Mouse (Mus musculus): ENCODE measurements around the gene Slc25a41. TPM values are rescaled to one million over a fixed set of nuclear protein-coding genes. Genes with fewer than 3 reads are reported as not detected.
"Not testable (repeated sequence)": the region's sequence is repeated elsewhere in the genome, so short reads cannot be mapped to it uniquely, and the experiment has no call there.

Gene Slc25a41
- polyA plus RNA-seq, 1 experiment, result not detected

DNA sequence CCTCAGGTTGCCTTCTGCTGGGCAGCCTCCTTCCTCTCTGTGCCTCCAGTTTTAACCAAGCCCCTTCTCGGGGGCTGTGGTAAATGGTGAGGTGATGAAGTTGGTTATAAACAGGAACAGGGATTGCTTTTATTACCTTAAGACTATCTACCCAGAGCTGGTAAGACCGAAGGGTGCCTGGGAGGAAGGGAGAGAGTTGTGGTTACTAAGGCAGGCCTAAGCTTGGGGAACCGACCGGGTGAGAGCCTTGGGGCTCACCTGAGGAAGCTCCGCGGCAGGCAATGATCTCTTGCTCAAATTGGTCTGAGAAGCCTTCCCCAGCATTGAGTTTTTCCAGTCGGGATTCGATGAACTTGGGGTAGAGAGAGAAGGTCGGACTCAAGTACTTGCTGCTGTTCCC lies 28.8 kb upstream of the Slc25a41 start:
- Histone ChIP-seq H3K27ac (ENCODE audit: insufficient read depth, low read length) (no peak overlapping the region), H3K4me3 (ENCODE audit: insufficient read depth, low read length) (no peak overlapping the region), H3K4me1 (ENCODE audit: control insufficient read depth, insufficient read depth, low read length) (no peaks in the 10 kb centered on the region)
- TF ChIP-seq POLR2A (IDR thresholded peaks at IDR 0.05; ENCODE audit: low read depth, low read length) (no peak), CTCF (IDR thresholded peaks at IDR 0.05; ENCODE audit: borderline replicate concordance, insufficient read depth, low read length) (no peak)

DNA sequence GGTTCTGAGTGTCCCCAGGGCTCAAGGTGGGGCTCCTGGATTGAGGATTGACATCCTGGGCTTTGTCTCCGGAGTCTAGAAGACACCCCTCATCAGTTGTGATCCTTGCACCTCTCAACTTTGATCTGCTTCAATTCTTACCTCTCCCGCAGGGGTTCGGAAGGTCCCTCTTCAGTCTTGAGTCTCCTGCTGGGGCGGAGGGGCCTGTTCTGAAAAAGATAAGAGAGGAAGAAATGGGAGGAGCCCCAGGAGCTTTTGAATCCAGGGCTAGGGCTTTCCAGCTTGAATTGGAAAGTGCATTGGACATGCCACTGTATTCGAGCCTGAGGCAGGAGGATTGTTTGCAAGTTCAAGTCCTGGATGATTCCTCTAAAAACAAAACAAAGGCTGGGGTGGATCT lies 25.5 kb upstream of the Slc25a41 start:
- H3K27ac ChIP-seq (ENCODE audit: insufficient read depth, low read length), result no peak overlapping the region
- H3K4me3 ChIP-seq (ENCODE audit: insufficient read depth, low read length), result no peak overlapping the region
- no peak for TF ChIP-seq CTCF (IDR thresholded peaks at IDR 0.05; ENCODE audit: borderline replicate concordance, insufficient read depth, low read length)
- no peak for TF ChIP-seq POLR2A (IDR thresholded peaks at IDR 0.05; ENCODE audit: low read depth, low read length)
- no peaks in the 10 kb centered on the region for H3K4me1 ChIP-seq (ENCODE audit: control insufficient read depth, insufficient read depth, low read length)

DNA sequence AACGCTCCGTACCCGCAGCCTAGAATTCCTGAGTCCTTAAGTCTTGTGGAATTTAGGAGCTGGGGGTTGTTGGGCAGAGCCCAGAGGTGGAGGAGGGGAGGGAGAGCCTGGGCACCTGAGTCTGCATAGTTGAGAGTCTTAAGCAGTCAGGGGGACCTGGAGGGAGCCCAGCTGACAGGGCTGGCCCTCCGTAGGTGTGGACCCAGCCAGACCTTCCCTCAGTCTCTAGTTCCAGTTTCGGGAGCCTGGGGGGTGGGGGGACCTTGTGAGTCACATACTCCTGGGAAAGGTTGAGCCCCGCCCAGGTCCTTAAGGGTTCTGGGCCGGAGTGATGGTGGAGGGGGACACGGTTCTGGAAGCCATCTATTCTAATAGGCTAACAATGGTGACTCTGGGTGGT lies 21.6 kb upstream of the Slc25a41 start:
- H3K4me1 ChIP-seq (ENCODE audit: control insufficient read depth, insufficient read depth, low read length), result no peaks in the 10 kb centered on the region
- no peak overlapping the region for H3K4me3 ChIP-seq (ENCODE audit: insufficient read depth, low read length)
- TF ChIP-seq CTCF (IDR thresholded peaks at IDR 0.05; ENCODE audit: borderline replicate concordance, insufficient read depth, low read length) (no peak), POLR2A (IDR thresholded peaks at IDR 0.05; ENCODE audit: low read depth, low read length) (no peak)
- H3K27ac ChIP-seq (ENCODE audit: insufficient read depth, low read length), result no peak overlapping the region

- H3K27ac ChIP-seq (ENCODE audit: insufficient read depth, low read length), result no peak overlapping the region
- no peaks in the 10 kb centered on the region for H3K4me1 ChIP-seq (ENCODE audit: control insufficient read depth, insufficient read depth, low read length)
- H3K4me3 ChIP-seq (ENCODE audit: insufficient read depth, low read length), result no peak overlapping the region
- no peak for TF ChIP-seq CTCF (IDR thresholded peaks at IDR 0.05; ENCODE audit: borderline replicate concordance, insufficient read depth, low read length)
- no peak for TF ChIP-seq POLR2A (IDR thresholded peaks at IDR 0.05; ENCODE audit: low read depth, low read length)
Observed at GRCm38 (mm10) chr17:57062548-57062947, 21.1 kb upstream of the Slc25a41 start.

DNA sequence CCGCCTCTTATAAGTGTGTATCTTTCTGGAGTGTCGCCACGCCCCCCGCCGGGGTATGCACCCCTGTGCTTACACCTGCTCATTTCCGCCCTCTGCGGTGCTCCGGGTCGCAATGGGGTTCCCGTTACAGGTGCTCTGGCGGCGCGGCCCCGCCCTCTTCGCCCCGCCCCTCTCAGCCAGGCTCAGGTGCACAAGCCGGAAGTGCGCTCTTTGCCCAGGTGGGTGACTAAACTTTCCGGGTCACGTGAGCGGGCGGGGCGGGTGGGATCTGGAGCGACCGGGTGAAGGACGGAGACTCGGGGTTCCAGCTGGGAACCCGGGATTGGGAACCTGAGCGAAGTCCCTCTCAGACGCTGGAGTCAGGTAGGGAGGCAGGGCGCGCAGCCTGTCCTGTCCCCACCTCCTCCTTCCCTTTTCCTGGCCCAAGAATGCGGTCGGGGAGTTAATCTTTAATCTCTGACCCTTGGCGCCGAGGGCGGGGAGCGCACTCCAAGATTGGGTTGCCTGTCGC lies 20.6 kb upstream of the Slc25a41 start:
- H3K27ac ChIP-seq (ENCODE audit: insufficient read depth, low read length), result no peak overlapping the region
- TF ChIP-seq CTCF (IDR thresholded peaks at IDR 0.05; ENCODE audit: borderline replicate concordance, insufficient read depth, low read length), result no peak
- no peak for TF ChIP-seq POLR2A (IDR thresholded peaks at IDR 0.05; ENCODE audit: low read depth, low read length)

GRCm38 (mm10) chr17:57061069-57061468 lies 19.6 kb upstream of the Slc25a41 start:
- Histone ChIP-seq H3K27ac (ENCODE audit: insufficient read depth, low read length) (no peak overlapping the region), H3K4me1 (ENCODE audit: control insufficient read depth, insufficient read depth, low read length) (no peaks in the 10 kb centered on the region), H3K4me3 (ENCODE audit: insufficient read depth, low read length) (no peak overlapping the region)
- TF ChIP-seq POLR2A (IDR thresholded peaks at IDR 0.05; ENCODE audit: low read depth, low read length) (no peak), CTCF (IDR thresholded peaks at IDR 0.05; ENCODE audit: borderline replicate concordance, insufficient read depth, low read length) (no peak)

More for the DNA sequence above, 20.6 kb upstream of the Slc25a41 start:
- Histone ChIP-seq H3K4me3 (ENCODE audit: insufficient read depth, low read length) (no peak overlapping the region), H3K4me1 (ENCODE audit: control insufficient read depth, insufficient read depth, low read length) (no peaks in the 10 kb centered on the region)

- Histone ChIP-seq H3K4me1 (ENCODE audit: control insufficient read depth, insufficient read depth, low read length) (no peaks in the 10 kb centered on the region), H3K27ac (ENCODE audit: insufficient read depth, low read length) (no peak overlapping the region), H3K4me3 (ENCODE audit: insufficient read depth, low read length) (peak overlapping the region; percentile 80)
- no peak for TF ChIP-seq CTCF (IDR thresholded peaks at IDR 0.05; ENCODE audit: borderline replicate concordance, insufficient read depth, low read length)
- no peak for TF ChIP-seq POLR2A (IDR thresholded peaks at IDR 0.05; ENCODE audit: low read depth, low read length)
Observed at GRCm38 (mm10) chr17:57060231-57060801, 18.9 kb upstream of the Slc25a41 start.

- H3K4me3 ChIP-seq (ENCODE audit: insufficient read depth, low read length), result peak within 1 kb of the TSS; percentile 80
- no peaks in the 10 kb centered on the region for H3K4me1 ChIP-seq (ENCODE audit: control insufficient read depth, insufficient read depth, low read length)
- TF ChIP-seq CTCF (IDR thresholded peaks at IDR 0.05; ENCODE audit: borderline replicate concordance, insufficient read depth, low read length), result no peak
- TF ChIP-seq POLR2A (IDR thresholded peaks at IDR 0.05; ENCODE audit: low read depth, low read length), result no peak
- H3K27ac ChIP-seq (ENCODE audit: insufficient read depth, low read length), result no peak within 1 kb of the TSS
Observed at GRCm38 (mm10) chr17:57059486-57059977, 18.1 kb upstream of the Slc25a41 start, which contains the start of gene Slc25a23. Gene Slc25a23 (minus strand): TSS chr17:57059863.

DNA sequence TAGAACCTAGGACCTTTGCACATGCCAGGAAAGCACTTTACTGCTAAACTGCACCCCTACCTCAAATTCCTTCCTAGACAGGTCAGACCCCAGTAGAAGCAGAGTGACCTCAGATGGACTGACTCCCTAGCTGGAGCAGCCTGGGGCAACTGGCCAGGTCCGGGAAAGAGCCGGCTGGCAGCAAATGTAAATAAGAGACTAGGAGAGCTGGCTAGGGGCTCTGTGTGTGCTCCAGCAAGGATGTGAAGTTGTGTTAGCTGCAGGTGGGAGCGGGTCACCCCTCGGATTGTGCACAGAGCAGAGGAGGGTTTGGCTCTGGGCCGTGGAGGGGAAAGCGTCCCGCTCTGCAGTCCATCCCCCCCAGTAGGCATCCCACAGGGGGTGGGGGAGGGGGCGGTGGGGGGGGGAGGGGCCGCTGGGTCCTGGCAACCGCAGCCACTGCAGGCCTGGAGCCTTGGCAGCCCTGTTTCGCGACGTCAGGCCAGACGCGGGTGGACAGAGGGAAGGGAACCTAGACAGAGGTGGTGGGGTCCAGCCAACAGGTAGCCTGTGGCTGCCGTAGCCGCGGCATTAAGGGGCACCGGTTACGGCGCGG lies 17.5 kb upstream of the Slc25a41 start, which contains the start of gene Crb3:
Crb3 (plus strand) TSS at position 215 of the 595 bp plus-strand sequence.
- H3K27ac ChIP-seq (ENCODE audit: insufficient read depth, low read length), result no peak within 1 kb of the TSS
- peak within 1 kb of the TSS; percentile 80 for H3K4me3 ChIP-seq (ENCODE audit: insufficient read depth, low read length)
- TF ChIP-seq CTCF (IDR thresholded peaks at IDR 0.05; ENCODE audit: borderline replicate concordance, insufficient read depth, low read length) (no peak), POLR2A (IDR thresholded peaks at IDR 0.05; ENCODE audit: low read depth, low read length) (no peak)
- no peaks in the 10 kb centered on the region for H3K4me1 ChIP-seq (ENCODE audit: control insufficient read depth, insufficient read depth, low read length)

- no peak overlapping the region for H3K27ac ChIP-seq (ENCODE audit: insufficient read depth, low read length)
- no peak overlapping the region for H3K4me3 ChIP-seq (ENCODE audit: insufficient read depth, low read length)
- no peak for TF ChIP-seq POLR2A (IDR thresholded peaks at IDR 0.05; ENCODE audit: low read depth, low read length)
- no peak for TF ChIP-seq CTCF (IDR thresholded peaks at IDR 0.05; ENCODE audit: borderline replicate concordance, insufficient read depth, low read length)
- H3K4me1 ChIP-seq (ENCODE audit: control insufficient read depth, insufficient read depth, low read length), result no peaks in the 10 kb centered on the region
Observed at GRCm38 (mm10) chr17:57056246-57056645, 14.8 kb upstream of the Slc25a41 start.

DNA sequence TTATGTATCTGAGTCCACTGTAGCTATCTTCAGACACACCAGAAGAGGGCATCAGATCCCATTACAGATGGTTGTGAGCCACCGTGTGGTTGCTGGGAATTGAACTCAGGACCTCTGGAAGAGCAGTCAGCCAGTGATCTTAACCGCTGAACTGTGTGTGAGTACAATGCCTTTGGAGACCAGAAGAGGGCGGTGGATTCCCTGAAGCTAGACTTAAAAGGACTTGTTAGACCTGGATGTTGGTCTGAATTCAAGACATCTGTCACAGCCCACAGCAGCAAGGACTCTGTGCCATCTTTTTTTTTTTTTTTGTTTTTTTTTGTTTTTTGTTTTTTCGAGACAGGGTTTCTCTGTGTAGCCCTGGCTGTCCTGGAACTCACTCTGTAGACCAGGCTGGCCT lies 10.2 kb upstream of the Slc25a41 start:
- H3K4me1 ChIP-seq (ENCODE audit: control insufficient read depth, insufficient read depth, low read length); H3K4me3 ChIP-seq (ENCODE audit: insufficient read depth, low read length); H3K27ac ChIP-seq (ENCODE audit: insufficient read depth, low read length): not testable (repeated sequence)
